Mouse (Mus musculus) hindbrain, postnatal 0 days (tissue): Measurements from ENCODE around the gene Nfib. TPM values are rescaled to one million over a fixed set of nuclear protein-coding genes. Genes with fewer than 3 reads are reported as not detected.

Experiments used
- ATAC-seq: fragments of 200-750 bp; cut with Nextera tagmentation; 2 replicates; pipeline ENCODE4 v1.8.0; 2017; ENCODE audit warnings: mild to moderate bottlenecking, moderate TSS enrichment, moderate library complexity
- DNase-seq: peaks from one replicate; pipeline ENCODE4 v3.0.0-alpha.2; 2015; ENCODE audit warnings: low spot score
- H3K27ac ChIP-seq: fragments of 300-500 bp; sonication (generic); 2 replicates; pipeline ENCODE4 v1.5.1; 2014; ENCODE audit warnings: mild to moderate bottlenecking
- H3K27me3 ChIP-seq: fragments of 300-500 bp; sonication (generic); 2 replicates; pipeline ENCODE4 v1.6.1; 2014; ENCODE audit warnings: low read length, mixed read lengths; ENCODE audit not compliant: insufficient read depth
- H3K36me3 ChIP-seq: fragments of 300-500 bp; sonication (generic); 2 replicates; pipeline ENCODE4 v1.6.1; 2014; ENCODE audit warnings: low read length, mixed read lengths; ENCODE audit not compliant: insufficient read depth
- H3K4me1 ChIP-seq: fragments of 300-500 bp; sonication (generic); 2 replicates; pipeline ENCODE4 v1.6.1; 2014; ENCODE audit warnings: antibody characterized with exemption, low read length, mixed read lengths; ENCODE audit not compliant: insufficient read depth
- H3K4me2 ChIP-seq: fragments of 300-500 bp; sonication (generic); 2 replicates; pipeline ENCODE4 v1.6.1; 2014; ENCODE audit warnings: low read depth, mild to moderate bottlenecking, low read length, moderate library complexity, mixed read lengths
- H3K4me3 ChIP-seq: fragments of 300-500 bp; sonication (generic); 2 replicates; pipeline ENCODE4 v1.5.1; 2014; ENCODE audit warnings: low read length
- H3K9ac ChIP-seq: fragments of 300-500 bp; sonication (generic); replicated peaks from 2 replicates; pipeline ENCODE4 v1.6.1; 2014; ENCODE audit warnings: mild to moderate bottlenecking, low read length, moderate library complexity, mixed read lengths
- H3K9me3 ChIP-seq: fragments of 300-500 bp; sonication (generic); 2 replicates; pipeline ENCODE4 v1.6.1; 2016; ENCODE audit warnings: low read length, mixed read lengths
- CTCF ChIP-seq: IDR thresholded peaks from 2 replicates; pipeline ENCODE4 v1.5.1; 2016; ENCODE audit warnings: antibody characterized with exemption, control low read depth, low read depth
- WGBS: fragments of 180-500 bp; shearing (Covaris S2); extraction: QIAGEN DNeasy Blood & Tissue Kit; methylation state at CpG from one replicate; pipeline ENCODE4 v1.1.7; 2014; 5-methylcytosine and 5-hydroxymethylcytosine counted together
- polyA plus RNA-seq: library from polyadenylated mRNA; unstranded; fragments of >200 nt; fragmentation: Nextera tagmentation; extraction: Ambion mirVana; gene quantifications from 2 replicates; pipeline ENCODE4 v1.2.1, GENCODE M21; 2015
- total RNA-seq: library from RNA; depleted of rRNA; stranded (reverse); fragments of >200 nt; gene quantifications from 2 replicates; pipeline ENCODE4 v1.2.3, GENCODE M21; 2014

Gene Nfib
- total and polyA plus RNA-seq, 2 experiments from 2014 or later, result 69.8 to 112 TPM

DNA sequence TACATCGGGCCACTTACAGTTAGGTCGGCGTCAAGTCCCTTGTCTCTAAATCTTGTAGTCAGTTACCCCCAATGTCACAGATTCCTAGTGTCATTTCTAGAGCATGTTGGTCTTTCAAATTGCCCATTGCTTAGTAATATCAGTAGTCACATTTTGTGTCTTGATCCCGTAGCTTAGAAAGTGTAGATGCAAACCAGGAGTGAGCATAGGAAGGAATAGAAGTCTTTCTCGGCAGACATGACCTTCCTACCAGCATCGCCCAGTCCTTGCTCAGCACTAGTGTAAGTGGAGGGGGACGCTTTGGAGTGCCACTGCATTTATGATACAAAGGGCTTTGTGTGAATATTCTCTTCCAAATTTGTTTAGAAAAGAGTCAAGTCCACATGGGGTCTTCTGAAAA lies 188.2 kb downstream of the Nfib start:
- Histone ChIP-seq H3K4me2 (peak overlapping the region; percentile 33), H3K27ac (peak overlapping the region; percentile 57; the same call in 1 of the 2 replicates), H3K4me1 (no peaks in the 10 kb centered on the region), H3K9ac (0 out of 2 replicates have a peak overlapping the region, but pooled peaks have one; percentile 14), H3K9me3 (no peaks in the 10 kb centered on the region), H3K36me3 (no peaks in the 10 kb centered on the region), H3K27me3 (no peaks in the 10 kb centered on the region), H3K4me3 (no peak overlapping the region)
- TF ChIP-seq CTCF, result no peak
- ATAC-seq, result no peak
- DNase-seq, result peak; percentile 55
- WGBS, result 61% methylated on average over 7 of the region's 7 CpGs

DNA sequence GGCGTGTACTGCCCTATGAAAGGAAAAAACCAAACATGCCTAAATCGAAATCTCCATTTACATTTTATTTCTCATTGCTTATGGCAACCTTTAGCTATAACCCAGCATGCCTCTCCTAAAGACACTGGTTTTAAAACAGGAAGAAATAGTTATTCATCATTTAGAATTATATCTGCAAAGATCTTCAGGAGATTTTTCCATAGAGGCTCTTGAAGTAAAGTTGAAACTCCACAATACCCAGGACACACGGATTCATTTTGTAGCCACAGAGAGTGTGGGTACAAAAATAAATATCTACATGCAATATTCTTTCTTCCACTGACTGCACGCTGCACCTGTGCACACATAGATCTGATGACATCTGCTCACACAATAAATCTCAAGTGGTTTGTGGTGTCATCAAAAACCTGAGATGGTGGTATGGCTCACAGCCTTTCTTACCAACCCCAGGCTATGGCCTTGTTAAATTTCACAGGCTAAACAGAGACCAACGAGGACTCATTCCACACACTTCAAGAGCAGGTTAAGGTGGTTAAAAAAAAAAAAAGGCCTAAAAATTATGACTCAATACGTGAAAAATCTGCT lies 189.2 kb downstream of the Nfib start:
- Histone ChIP-seq H3K9me3 (no peaks in the 10 kb centered on the region), H3K27ac (peak overlapping the region; percentile 6; the same call in 1 of the 2 replicates), H3K4me2 (peak overlapping the region; percentile 29; the same call in 1 of the 2 replicates), H3K9ac (no peak overlapping the region), H3K27me3 (no peaks in the 10 kb centered on the region), H3K4me1 (no peaks in the 10 kb centered on the region), H3K4me3 (no peak overlapping the region), H3K36me3 (no peaks in the 10 kb centered on the region)
- whole genome bisulfite sequencing, result 72% methylated on average over 6 of the region's 6 CpGs
- DNase-seq (no peak), ATAC-seq (no peak)
- TF ChIP-seq CTCF, result no peak

DNA sequence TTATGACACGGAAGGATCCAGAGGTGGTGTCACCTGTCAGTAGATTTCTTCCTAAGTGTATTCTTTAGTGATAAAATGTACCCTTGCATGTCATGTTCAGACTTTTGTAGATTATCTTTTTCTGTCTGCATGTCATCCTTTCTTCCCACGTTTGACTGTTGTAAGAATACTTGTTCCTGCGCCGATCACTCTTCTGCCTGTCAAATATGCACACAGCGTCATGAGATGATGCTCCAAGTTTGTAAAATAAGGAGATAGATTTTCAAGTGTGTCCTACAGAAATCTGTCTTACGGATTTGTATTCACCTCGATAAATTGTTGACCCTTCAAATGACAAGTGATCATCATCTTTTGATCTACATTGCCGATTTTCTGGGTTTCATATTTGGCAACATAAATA lies 190.6 kb downstream of the Nfib start:
- Histone ChIP-seq H3K9ac (peak overlapping the region; percentile 31; the same call in 1 of the 2 replicates), H3K4me3 (peak overlapping the region; percentile 81; the same call in 1 of the 2 replicates)

DNA sequence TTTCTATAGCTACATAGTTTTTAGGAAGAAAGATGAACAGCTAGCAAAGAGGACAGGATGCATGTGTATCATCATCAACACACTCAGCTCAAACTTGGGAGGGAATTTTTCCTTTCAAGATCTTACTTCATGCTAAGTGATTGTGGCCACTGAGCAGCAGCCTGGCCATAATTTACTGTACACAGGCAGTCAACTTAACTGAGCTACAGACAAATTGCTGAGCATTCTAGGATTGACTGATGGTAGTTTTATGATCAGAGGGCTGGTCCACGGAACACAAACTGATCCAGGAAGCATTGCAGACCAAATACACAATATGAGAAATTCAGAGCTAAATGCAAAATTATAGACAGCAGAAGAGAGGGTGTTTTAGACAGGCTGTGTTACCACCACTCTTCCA lies 191.2 kb downstream of the Nfib start:
- H3K9ac ChIP-seq, result peak overlapping the region; percentile 31; the same call in 1 of the 2 replicates
- DNase-seq, result no peak
- H3K9me3 ChIP-seq, result no peaks in the 10 kb centered on the region
- peak overlapping the region; percentile 81 for H3K4me3 ChIP-seq
- peak overlapping the region; percentile 52; the same call in 1 of the 2 replicates for H3K27ac ChIP-seq
- H3K27me3 ChIP-seq, result no peaks in the 10 kb centered on the region
- ATAC-seq, result no peak
- H3K4me2 ChIP-seq, result peak overlapping the region; percentile 74
- TF ChIP-seq CTCF, result no peak
- peaks cover 4% of the 10 kb centered on the region; the same call in 1 of the 2 replicates for H3K4me1 ChIP-seq
- H3K36me3 ChIP-seq, result no peaks in the 10 kb centered on the region
- 67% methylated on average over 1 of the region's 1 CpGs for WGBS

More for the DNA sequence above, 190.6 kb downstream of the Nfib start:
- peak overlapping the region; percentile 52; the same call in 1 of the 2 replicates for H3K27ac ChIP-seq
- H3K4me1 ChIP-seq, result peaks cover 3% of the 10 kb centered on the region; the same call in 1 of the 2 replicates
- DNase-seq (no peak), ATAC-seq (no peak)
- H3K36me3 ChIP-seq, result no peaks in the 10 kb centered on the region
- H3K27me3 ChIP-seq, result no peaks in the 10 kb centered on the region
- no peaks in the 10 kb centered on the region for H3K9me3 ChIP-seq
- WGBS, result 74% methylated on average over 8 of the region's 8 CpGs
- peak overlapping the region; percentile 74 for H3K4me2 ChIP-seq
- TF ChIP-seq CTCF, result no peak

DNA sequence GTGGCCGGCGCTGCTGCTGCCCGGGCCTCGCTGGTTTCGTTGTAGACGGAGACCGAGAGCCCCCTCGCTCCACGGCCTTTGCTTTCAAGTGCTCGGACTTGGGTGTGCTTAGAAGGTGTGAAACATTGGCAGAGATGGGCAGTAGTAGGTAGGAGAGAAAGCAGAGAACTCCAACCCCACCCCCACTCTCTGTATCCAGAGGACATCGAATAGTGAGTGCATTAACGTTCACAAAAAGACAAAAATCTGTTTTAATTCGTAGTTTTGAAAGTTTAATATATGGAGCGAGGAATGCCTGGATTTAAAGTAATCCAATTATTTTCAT lies 192.2 kb downstream of the Nfib start:
- 1% methylated on average over 14 of the region's 14 CpGs for WGBS
- no peak for ATAC-seq

DNA sequence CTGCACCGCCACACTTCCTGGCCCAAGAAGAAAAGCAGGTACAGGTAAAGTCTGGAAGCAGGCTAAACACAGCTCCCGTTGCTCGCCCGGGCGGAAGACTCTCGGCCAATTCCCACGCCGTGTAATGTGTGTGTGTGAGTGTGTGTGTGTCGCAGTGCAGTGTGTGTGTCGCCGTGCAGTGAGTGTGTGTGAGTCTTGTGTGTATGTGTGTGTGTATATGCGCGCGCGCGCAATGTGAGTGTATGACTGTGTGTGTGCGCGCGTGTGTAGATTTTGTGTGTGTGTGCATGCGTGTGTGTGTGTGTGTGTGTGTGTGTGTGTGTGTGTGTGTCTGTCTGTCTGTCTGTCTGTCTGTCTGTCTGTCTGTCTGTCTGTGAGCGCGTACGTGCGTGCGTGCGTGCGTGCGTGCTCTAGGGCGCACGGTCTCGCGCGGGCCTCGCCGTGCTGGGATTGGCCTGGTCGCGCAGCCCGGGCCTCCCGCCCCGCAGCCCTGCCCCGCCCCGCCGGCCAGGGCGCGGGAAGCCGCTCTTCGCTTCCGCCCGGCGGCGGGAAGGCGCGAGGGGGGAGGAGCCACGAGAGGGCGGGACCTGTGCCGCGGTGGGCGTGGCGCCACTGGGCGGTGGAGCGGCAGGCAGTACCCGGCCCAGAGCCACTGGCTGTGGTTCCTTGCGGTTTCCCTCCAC lies 192.7 kb downstream of the Nfib start:
- Histone ChIP-seq H3K27me3 (no peaks in the 10 kb centered on the region), H3K4me3 (peak overlapping the region; percentile 81), H3K9me3 (no peaks in the 10 kb centered on the region), H3K9ac (peak overlapping the region; percentile 53), H3K4me2 (peak overlapping the region; percentile 74), H3K27ac (peak overlapping the region; percentile 89), H3K36me3 (no peaks in the 10 kb centered on the region), H3K4me1 (peaks cover 4% of the 10 kb centered on the region; the same call in 1 of the 2 replicates)
- WGBS, result under 1% methylated on average over 46 of the region's 63 CpGs
- no peak for TF ChIP-seq CTCF
- DNase-seq (peak; percentile 96), ATAC-seq (peak; percentile 98)

More for the DNA sequence above, 192.2 kb downstream of the Nfib start:
- Histone ChIP-seq H3K4me2 (peak overlapping the region; percentile 74), H3K27me3 (no peaks in the 10 kb centered on the region), H3K27ac (peak overlapping the region; percentile 89), H3K4me3 (peak overlapping the region; percentile 81), H3K9me3 (no peaks in the 10 kb centered on the region), H3K36me3 (no peaks in the 10 kb centered on the region), H3K4me1 (peaks cover 4% of the 10 kb centered on the region; the same call in 1 of the 2 replicates), H3K9ac (peak overlapping the region; percentile 53)
- TF ChIP-seq CTCF, result no peak; the same call in 1 of the 2 replicates
- DNase-seq, result no peak
